Mouse (Mus musculus): ENCODE results near the gene Ssr4.

The Ssr4 gene

GRCm38 (mm10) chrX:73786364-73787224, at the start of gene Ssr4, which contains the start of gene Idh3g:
Gene Ssr4, plus strand, starts transcription at chrX:73787028.
Gene Idh3g, minus strand, starts transcription at chrX:73786897.
- peak; percentile 97 for DNase-seq (ENCODE audit: low read depth, low spot score)

DNA sequence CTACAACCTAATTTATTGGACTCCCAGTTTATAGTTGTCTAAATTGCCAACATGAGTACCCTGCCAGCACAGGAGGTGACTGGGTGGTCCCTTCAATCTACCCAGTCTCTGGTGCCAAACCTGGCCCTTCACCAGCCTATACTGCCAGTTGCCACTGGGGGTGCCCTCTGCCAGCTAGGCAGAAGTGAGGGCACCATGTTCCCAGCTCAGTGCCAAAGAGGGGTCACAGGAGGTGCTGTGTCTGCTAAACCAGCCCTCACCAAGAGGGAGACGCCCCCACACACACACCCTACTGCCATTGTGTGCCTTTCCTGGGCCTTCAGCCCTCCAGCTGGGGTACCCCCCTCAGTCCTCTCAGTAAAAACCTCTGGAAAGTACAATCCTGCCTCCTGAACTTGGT, 48.7 kb upstream of the Ssr4 start:
- peak; percentile 55 for DNase-seq (ENCODE audit: low read depth, low spot score)

GRCm38 (mm10) chrX:73739151-73739550, 47.7 kb upstream of the Ssr4 start:
- peak; percentile 96 for DNase-seq (ENCODE audit: low read depth, low spot score)

GRCm38 (mm10) chrX:73739841-73740240, 47.0 kb upstream of the Ssr4 start:
- peak; percentile 81 for DNase-seq (ENCODE audit: low read depth, low spot score)

DNA sequence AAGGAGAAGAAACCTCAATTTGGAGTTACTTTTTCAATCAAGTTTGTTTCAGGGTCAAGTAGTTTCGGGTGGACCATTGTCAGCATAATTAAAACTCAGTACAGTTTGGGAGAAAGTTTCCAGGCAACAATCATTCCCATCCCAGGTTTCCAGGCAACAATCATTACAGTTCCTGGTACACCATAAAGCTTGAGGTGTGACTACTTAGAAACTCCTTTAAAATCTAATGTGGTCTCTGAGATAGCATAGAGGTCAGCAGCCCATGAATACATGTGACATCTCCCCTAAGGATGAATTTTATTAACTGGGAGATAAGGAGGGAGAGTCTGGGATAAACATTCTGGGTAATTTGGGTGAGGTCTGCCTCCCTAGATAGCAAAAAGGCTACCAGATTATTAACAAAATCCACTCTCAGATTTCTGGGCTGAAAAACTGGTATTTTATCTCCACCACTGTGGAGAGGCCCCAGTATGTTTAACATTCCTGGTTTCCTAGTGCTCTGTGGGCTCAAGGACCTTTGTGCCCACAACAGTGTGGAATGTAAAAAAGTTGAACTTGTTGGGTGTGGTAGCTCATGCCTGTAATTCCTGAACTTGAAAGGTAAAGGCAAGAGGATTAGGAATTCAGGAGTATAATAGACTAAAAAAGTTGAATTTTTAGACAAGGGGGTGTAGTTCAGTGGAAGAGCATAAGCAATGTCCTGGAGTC, 41.9 kb upstream of the Ssr4 start:
- peak; percentile 81 for DNase-seq (ENCODE audit: low read depth, low spot score)

DNA sequence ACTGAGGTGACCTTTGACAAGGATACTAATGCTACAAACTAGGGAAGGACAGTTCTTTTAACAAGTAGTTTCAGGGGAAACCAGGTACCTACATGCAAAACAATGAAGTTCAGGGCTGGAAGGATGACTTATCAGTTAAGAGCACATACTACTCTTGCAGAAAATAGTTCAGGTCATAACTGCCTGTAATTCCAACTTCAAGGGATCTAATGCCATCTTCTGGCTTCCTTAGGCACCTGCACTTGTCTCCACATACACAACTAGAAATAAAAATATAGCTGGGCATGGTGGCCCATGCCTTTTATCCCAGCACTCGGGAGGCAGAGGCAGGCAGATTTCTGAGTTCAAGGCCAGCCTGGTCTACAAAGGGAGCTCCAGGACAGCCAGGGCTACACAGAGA, 37.9 kb upstream of the Ssr4 start:
- peak; percentile 40 for DNase-seq (ENCODE audit: low read depth, low spot score)

DNA sequence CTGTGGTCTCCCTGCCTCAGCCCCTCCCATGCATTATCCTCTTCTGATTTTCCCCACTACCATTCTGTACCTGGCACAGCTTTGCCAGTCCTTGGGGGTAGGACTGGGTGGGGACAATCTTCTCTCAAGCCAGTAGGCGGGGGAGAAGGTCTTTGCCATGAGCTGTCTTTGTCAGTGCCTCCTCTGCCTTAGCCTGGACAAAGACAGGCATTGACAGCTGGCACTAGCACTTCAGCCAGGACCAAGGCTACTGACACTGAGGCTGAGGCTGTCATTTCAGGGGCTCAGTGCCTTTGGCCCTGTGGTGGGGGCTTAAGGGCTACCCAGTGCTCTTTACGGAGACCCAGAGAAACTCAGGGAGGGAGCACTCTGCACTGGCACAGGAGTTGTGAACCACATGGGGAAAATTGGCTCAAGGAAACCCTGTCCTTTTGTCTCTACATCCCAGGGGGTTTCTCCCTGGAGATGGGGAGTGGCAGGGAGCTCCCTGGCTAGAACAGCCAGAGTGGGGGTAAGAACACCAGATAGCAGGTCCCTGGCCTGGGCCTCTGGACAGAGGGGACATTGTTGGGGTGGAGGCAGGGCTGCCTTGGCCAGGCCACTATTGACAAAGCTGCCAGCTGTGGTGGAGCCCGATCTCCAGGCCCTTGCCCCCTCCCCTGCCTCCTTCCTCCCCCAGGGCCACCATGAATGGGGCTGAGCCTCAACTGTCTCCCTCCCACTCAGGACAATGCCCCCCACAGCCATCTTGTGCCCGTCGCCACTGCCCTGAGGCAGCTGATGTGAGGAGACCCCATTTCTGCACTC, 30.3 kb upstream of the Ssr4 start, which contains the start of gene Plxnb3:
Gene Plxnb3 (plus strand): TSS at position 757 of the 807 bp plus-strand sequence.
- no peak for DNase-seq (ENCODE audit: low read depth, low spot score)

DNA sequence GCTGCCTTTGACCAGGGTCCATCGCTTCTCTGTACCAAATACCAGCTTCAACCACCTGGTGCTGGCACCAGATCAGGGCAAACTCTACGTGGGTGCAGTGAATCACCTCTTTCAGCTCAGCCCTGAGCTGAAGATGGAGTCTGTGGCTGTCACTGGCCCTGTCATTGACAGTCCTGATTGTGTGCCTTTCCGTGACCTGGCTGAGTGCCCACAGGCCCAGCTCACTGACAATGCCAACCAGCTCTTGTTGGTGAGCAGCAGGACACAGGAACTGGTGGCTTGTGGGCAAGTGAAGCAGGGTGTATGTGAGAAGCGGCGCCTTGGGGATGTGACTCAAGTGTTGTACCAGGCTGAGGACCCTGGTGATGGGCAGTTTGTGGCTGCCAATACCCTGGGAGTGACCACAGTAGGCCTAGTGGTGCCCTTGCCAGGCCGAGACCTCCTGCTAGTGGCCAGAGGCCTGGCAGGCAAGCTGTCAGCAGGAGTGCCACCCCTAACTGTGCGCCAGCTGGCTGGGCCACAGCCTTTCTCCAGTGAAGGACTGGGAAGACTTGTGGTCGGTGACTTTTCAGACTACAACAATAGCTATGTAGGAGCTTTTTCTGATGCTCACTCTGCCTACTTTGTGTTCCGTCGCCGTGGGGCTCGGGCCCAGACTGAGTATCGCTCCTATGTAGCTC, 28.1 kb upstream of the Ssr4 start:
- no peak for DNase-seq (ENCODE audit: low read depth, low spot score)

DNA sequence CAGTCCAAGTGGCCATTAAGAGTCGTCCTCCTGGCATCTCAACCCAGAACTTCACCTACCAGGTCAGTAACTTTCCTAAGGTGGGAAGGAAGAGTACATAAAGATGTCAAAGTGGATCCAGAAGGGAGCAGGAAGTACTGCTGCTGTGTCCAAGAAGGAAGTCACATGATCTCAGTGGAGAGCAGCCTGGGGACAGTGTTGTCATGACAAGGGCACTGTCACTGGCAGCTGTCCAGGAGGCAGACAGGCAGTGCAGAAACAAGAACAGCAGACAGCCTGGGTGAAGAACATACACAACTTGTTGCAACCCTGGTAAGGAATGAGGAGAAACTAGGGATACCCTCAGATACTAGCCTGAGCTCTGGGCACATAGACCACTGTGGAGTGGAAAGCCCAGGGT, 21.5 kb upstream of the Ssr4 start:
- no peak for DNase-seq (ENCODE audit: low read depth, low spot score)

DNA sequence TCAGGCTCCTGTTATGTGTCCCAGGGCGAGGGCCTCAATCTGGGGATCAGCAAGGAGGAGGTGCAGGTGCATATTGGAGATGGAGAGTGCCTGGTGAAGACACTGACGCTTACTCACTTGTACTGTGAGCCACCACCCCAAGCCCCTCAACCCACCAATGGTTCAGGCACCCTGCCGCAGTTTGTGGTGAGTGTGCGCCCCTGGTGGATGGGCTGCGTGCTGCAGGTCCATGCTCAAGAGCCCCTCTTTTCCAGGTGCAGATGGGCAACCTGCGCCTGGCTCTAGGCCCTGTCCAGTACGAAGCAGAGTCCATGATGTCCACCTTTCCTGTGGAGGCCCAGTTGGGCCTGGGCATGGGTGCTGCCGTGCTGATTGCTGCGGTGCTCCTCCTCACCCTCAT, 19.6 kb upstream of the Ssr4 start:
- DNase-seq (ENCODE audit: low read depth, low spot score), result peak; percentile 38

- no peak for DNase-seq (ENCODE audit: low read depth, low spot score)
These were observed 12.6 kb upstream of the Ssr4 start, which contains the start of gene Srpk3 for GRCm38 (mm10) chrX:73774168-73774760. Gene Srpk3, plus strand, starts transcription at chrX:73774405.

GRCm38 (mm10) chrX:73774802-73775483, 11.9 kb upstream of the Ssr4 start:
- peak; percentile 40 for DNase-seq (ENCODE audit: low read depth, low spot score)

GRCm38 (mm10) chrX:73782227-73782626, 4.6 kb upstream of the Ssr4 start:
- DNase-seq (ENCODE audit: low read depth, low spot score), result no peak

GRCm38 (mm10) chrX:73785666-73786065, 1.2 kb upstream of the Ssr4 start:
- no peak for DNase-seq (ENCODE audit: low read depth, low spot score)

GRCm38 (mm10) chrX:73787225-73787558, 364 bp downstream of the Ssr4 start:
- DNase-seq (ENCODE audit: low read depth, low spot score), result no peak

GRCm38 (mm10) chrX:73788501-73788900, 1.7 kb downstream of the Ssr4 start:
- no peak for DNase-seq (ENCODE audit: low read depth, low spot score)

DNA sequence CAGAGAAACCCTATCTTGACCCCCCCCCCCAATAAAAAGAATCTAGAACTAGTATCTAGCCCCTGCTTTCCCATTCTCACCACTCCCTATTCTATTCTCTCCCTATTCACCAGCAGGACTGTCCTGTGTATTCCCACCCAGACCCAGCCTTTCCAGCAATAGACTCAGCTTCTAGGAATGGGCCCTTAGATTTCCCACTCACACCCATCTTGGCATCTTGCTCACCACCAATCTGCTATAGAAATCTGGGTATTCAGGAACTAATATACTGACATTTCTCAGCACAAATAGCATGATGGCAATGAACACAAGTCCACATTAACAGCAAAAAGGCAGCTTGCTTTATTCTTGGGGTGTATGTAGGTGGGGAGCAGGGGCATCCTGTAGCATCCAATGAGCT, 6.2 kb downstream of the Ssr4 start:
- DNase-seq (ENCODE audit: low read depth, low spot score), result no peak

GRCm38 (mm10) chrX:73793505-73793904, 6.7 kb downstream of the Ssr4 start:
- no peak for DNase-seq (ENCODE audit: low read depth, low spot score)

DNA sequence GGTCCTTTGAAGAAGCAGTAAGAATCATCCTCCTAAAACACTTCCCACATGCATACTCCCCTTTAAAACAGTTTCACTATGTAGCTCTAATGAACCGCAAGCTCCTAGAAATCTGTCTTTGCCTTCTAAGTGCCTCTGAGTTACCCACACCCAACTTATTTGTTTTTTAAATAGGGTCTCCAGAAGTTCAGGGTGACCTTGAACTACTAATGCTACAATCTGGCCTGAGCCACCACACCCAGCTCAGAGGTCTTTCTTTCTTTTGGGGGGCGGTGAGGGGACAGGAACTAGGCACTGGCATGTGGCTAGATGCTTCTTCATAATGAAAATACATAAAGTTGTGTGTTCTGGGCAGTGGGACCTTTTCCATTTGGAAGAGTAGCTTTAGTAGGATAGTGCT, 10.7 kb downstream of the Ssr4 start:
- DNase-seq (ENCODE audit: low read depth, low spot score), result peak; percentile 59

DNA sequence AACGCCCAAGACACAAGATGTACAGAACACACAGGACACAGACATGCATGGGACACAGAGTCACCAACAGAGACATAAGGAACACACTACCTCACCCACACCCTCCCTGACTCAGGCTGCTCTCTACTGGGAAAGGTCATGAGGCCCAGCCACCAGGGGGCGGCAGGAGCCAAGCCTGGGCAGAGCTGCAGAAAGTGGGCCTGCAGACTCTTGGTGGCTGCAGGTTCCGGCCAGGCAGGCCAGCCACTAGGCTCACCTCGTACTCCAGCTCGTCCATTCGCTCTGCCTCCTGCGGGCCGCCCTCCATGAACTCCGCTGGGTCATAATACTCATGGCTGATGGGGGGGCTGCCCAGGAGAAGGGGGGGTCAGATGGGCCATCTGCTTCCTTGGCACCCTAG, 11.7 kb downstream of the Ssr4 start:
- peak; percentile 74 for DNase-seq (ENCODE audit: low read depth, low spot score)
